Mouse (Mus musculus) heart, postnatal 0 days (tissue): ENCODE results near the gene Dusp8.

Experiments
- CTCF ChIP-seq: IDR thresholded peaks from 2 replicates; pipeline ENCODE4 v1.5.1; 2016; ENCODE audit warnings: antibody characterized with exemption, control low read depth, low read depth
- EP300 ChIP-seq: IDR thresholded peaks from 2 replicates; pipeline ENCODE4 v1.6.1; 2016; ENCODE audit warnings: antibody characterized with exemption, low read depth

- TF ChIP-seq CTCF, result no peak
- no peak for TF ChIP-seq EP300
Observed at GRCm38 (mm10) chr7:142059024-142059423, 36.6 kb downstream of the Dusp8 start.
